Mouse (Mus musculus): ENCODE measurements at regions not wholly inside any gene's neighbourhood (a gene's known extent, or its start where the extent isn't known, plus 50 kb on each side); places are given as distances from the start of the nearest gene placed in this dataset.

- no peak for DNase-seq (ENCODE audit: extremely low spot score)
These were observed 118.5 kb downstream of the Ccdc50 start for GRCm38 (mm10) chr16:27507212-27507611.

GRCm38 (mm10) chr16:27523527-27524121 is 135.0 kb downstream of the Ccdc50 start:
- DNase-seq (ENCODE audit: extremely low spot score): peak; percentile 15

GRCm38 (mm10) chr16:27526669-27527068 is 138.0 kb downstream of the Ccdc50 start:
- no peak for DNase-seq (ENCODE audit: extremely low spot score)

- no peak for DNase-seq (ENCODE audit: extremely low spot score)
These were observed 142.0 kb downstream of the Ccdc50 start for GRCm38 (mm10) chr16:27530634-27531033.
